Mouse (Mus musculus) heart, postnatal 0 days (tissue): Measurements from ENCODE around the gene Eif2ak4. TPM values are rescaled to one million over a fixed set of nuclear protein-coding genes. Genes with fewer than 3 reads are reported as not detected.

Source experiments
- ATAC-seq: fragments of 200-750 bp; cut with Nextera tagmentation; 2 replicates; pipeline ENCODE4 v1.8.0; 2017; ENCODE audit warnings: low read depth, moderate number of reproducible peaks, moderate library complexity; ENCODE audit not compliant: insufficient read depth
- DNase-seq: peaks from one replicate; pipeline ENCODE4 v3.0.0-alpha.2; 2016; ENCODE audit warnings: low spot score
- H3K27ac ChIP-seq: fragments of 300-500 bp; sonication (generic); 2 replicates; pipeline ENCODE4 v1.5.1; 2014; ENCODE audit warnings: low read depth, mild to moderate bottlenecking
- H3K27me3 ChIP-seq: fragments of 300-500 bp; sonication (generic); 2 replicates; pipeline ENCODE4 v1.6.1; 2014; ENCODE audit warnings: low read length, mixed read lengths; ENCODE audit not compliant: control insufficient read depth, insufficient read depth
- H3K36me3 ChIP-seq: fragments of 300-500 bp; sonication (generic); replicated peaks from 2 replicates; pipeline ENCODE4 v1.6.1; 2014; ENCODE audit warnings: low read length, mixed read lengths; ENCODE audit not compliant: control insufficient read depth, insufficient read depth
- H3K4me1 ChIP-seq: fragments of 300-500 bp; sonication (generic); 2 replicates; pipeline ENCODE4 v1.6.1; 2014; ENCODE audit warnings: antibody characterized with exemption; ENCODE audit not compliant: control insufficient read depth, insufficient read depth
- H3K4me2 ChIP-seq: fragments of 300-500 bp; sonication (generic); 2 replicates; pipeline ENCODE4 v1.6.1; 2014; ENCODE audit warnings: low read depth, mild to moderate bottlenecking, low read length, moderate library complexity
- H3K4me3 ChIP-seq: fragments of 300-500 bp; sonication (generic); 2 replicates; pipeline ENCODE4 v1.5.1; 2014; ENCODE audit warnings: low read depth, low read length
- H3K9ac ChIP-seq: fragments of 300-500 bp; sonication (generic); replicated peaks from 2 replicates; pipeline ENCODE4 v1.6.1; 2014; ENCODE audit warnings: low read depth, low read length, mixed read lengths
- H3K9me3 ChIP-seq: fragments of 300-500 bp; sonication (generic); replicated peaks from 2 replicates; pipeline ENCODE4 v1.6.1; 2016; ENCODE audit warnings: low read length; ENCODE audit not compliant: control insufficient read depth
- CTCF ChIP-seq: IDR thresholded peaks from 2 replicates; pipeline ENCODE4 v1.5.1; 2016; ENCODE audit warnings: antibody characterized with exemption, control low read depth, low read depth
- EP300 ChIP-seq: IDR thresholded peaks from 2 replicates; pipeline ENCODE4 v1.6.1; 2016; ENCODE audit warnings: antibody characterized with exemption, low read depth
- WGBS: fragments of 180-500 bp; shearing (Covaris S2); extraction: QIAGEN DNeasy Blood & Tissue Kit; methylation state at CpG from one replicate; pipeline ENCODE4 v1.1.7; 2014; 5-methylcytosine and 5-hydroxymethylcytosine counted together
- polyA plus RNA-seq: library from polyadenylated mRNA; unstranded; fragments of >200 nt; fragmentation: Nextera tagmentation; extraction: Ambion mirVana; gene quantifications from 2 replicates; pipeline ENCODE4 v1.2.1, GENCODE M21; 2015
- total RNA-seq: library from RNA; depleted of rRNA; stranded (reverse); fragments of >200 nt; gene quantifications from 2 replicates; pipeline ENCODE4 v1.2.3, GENCODE M21; 2014; ENCODE audit warnings: low replicate concordance

Gene Eif2ak4
- total and polyA plus RNA-seq, 2 experiments from 2014 or later = 3.0 to 12.1 TPM

DNA sequence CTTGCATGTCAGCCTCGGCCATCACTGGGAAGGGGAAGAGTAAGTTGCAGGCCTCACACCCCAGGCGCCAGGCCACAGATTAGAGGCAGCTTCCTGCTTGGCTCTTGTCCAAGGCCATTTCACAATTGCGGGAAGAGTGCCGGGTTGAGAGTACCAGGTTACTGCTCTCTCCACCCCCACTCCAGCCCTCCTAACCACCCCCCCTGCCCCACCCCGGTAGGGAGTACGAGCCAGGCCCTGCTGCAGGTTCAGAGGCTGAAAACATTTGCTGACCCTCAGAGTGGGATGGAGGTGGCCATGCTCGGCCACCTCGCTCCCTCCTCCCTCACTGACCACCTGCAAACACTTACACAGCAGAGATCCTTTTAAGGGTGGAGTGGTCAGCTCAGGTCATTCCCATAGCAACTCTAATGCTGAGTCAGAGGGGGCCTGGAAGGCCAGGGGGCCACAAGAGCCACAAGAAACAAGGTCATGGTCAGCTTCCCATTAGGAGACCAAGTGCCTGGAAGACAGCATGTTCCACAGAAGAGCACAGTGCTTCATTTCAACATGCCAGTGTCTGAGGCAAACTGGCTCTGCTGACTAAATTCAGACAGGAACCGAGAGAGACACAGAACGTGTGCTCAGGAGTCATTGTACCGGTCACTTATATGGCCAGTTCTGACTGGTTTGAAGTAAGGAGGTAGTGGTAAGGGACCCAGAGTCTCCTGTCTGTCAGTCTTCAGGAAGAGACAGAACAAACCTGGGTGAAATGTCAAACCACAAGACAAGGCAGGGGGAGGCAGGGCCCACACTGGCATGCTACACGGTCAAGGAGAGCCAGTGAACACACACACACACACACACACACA lies 102.0 kb downstream of the Eif2ak4 start:
- H3K27ac ChIP-seq = peak overlapping the region; percentile 39; the same call in 1 of the 2 replicates
- no peaks in the 10 kb centered on the region for H3K36me3 ChIP-seq
- no peaks in the 10 kb centered on the region for H3K9me3 ChIP-seq
- no peak overlapping the region for H3K4me3 ChIP-seq
- TF ChIP-seq EP300 (no peak), CTCF (no peak)
- DNase-seq (peak; percentile 74), ATAC-seq (peak; percentile 57)
- 24% methylated on average over 12 of the region's 12 CpGs for WGBS
- peak overlapping the region; percentile 20; the same call in 1 of the 2 replicates for H3K9ac ChIP-seq
- H3K4me1 ChIP-seq = peaks cover 14% of the 10 kb centered on the region; the same call in 1 of the 2 replicates
- H3K27me3 ChIP-seq = no peaks in the 10 kb centered on the region
- no peak overlapping the region for H3K4me2 ChIP-seq

DNA sequence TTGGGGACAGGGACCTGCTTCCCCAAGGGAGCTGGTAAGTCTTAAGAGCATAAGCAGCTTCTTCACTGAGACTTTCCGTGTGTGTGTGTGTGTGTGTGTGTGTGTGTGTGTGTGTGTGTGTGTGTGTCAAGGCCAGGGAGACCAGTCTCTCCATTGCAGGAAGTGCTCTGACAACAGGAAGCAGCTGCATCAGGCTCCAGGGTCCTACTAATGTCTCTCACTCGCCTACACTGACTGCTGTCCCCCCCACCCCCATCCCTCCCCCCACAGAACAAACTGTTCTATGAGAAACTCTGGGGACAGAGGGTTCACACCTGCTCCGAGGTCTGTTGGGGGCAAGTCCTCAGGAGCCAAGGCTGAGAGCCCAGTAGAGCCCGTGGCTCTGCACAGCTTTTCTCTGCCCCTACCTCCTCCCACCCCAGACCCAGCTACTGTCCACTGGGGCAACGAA lies 102.9 kb downstream of the Eif2ak4 start:
- H3K4me2 ChIP-seq = no peak overlapping the region
- TF ChIP-seq EP300 (no peak), CTCF (no peak)
- no peaks in the 10 kb centered on the region for H3K9me3 ChIP-seq
- ATAC-seq (peak; percentile 52; the same call in 1 of the 2 replicates), DNase-seq (no peak)
- WGBS = 56% methylated on average over 5 of the region's 5 CpGs
- H3K9ac ChIP-seq = no peak overlapping the region
- peak overlapping the region; percentile 39; the same call in 1 of the 2 replicates for H3K27ac ChIP-seq
- no peaks in the 10 kb centered on the region for H3K36me3 ChIP-seq
- peaks cover 14% of the 10 kb centered on the region; the same call in 1 of the 2 replicates for H3K4me1 ChIP-seq
- H3K27me3 ChIP-seq = no peaks in the 10 kb centered on the region
- no peak overlapping the region for H3K4me3 ChIP-seq

DNA sequence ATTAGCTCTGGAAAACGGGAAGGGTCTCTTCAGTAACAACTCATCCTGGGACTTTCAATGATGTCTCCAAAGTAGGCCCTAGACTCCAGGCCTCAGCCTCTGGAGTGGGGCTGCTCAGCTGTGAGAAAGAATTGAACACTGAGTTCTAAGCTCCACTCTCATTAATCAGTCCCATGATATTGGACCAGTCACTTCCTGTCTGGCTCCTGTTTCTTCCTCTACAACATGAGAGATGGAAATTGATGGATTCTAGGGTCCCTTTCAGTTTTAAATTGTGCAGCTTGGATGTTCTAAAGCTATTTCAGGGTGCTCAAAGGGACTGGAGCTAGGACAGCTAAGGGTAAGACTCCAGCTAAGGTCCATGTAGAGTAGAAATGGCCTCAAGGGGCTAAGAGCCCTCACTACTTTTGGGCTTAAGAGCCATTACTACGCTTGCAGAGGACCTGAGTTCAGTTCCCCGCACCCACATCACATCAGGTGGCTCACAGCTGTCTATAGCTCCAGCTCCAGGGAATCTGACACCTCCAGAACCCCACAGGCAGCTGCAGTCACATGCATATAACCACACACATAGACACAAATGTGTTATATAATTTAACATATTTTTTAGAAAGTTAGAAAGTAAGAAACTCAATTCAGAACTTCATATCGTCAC lies 103.5 kb downstream of the Eif2ak4 start:
- no peak for DNase-seq
- peaks cover 14% of the 10 kb centered on the region; the same call in 1 of the 2 replicates for H3K4me1 ChIP-seq
- 78% methylated on average over 4 of the region's 4 CpGs for WGBS
- no peaks in the 10 kb centered on the region for H3K27me3 ChIP-seq
- H3K27ac ChIP-seq = peak overlapping the region; percentile 36; the same call in 1 of the 2 replicates
- no peaks in the 10 kb centered on the region for H3K36me3 ChIP-seq
- TF ChIP-seq EP300 = no peak
- TF ChIP-seq CTCF = no peak
- no peak overlapping the region for H3K4me2 ChIP-seq
- no peaks in the 10 kb centered on the region for H3K9me3 ChIP-seq
- H3K4me3 ChIP-seq = no peak overlapping the region
- ATAC-seq = no peak
- H3K9ac ChIP-seq = no peak overlapping the region

DNA sequence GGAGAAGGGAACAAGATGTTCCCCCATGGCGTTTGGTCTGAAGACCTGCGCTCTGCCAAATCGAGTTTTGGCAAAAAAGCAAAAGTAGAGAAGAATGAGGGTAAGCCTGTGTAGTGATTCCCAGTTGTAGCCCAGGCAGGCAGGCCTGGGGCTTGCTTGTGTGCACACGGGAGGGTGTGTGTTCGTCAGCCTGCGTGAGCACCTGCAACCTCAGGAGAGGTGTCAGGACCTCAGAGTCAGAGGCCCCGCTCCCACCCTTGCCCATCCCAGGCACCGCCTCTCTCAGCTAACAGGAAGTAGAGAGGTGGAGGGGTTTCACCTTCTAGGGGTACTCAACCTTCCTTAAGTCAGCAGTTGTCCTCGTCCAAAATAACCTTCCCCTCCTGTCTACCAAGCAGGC lies 106.6 kb downstream of the Eif2ak4 start:
- DNase-seq = no peak
- Histone ChIP-seq H3K36me3 (no peaks in the 10 kb centered on the region), H3K9ac (no peak overlapping the region), H3K9me3 (no peaks in the 10 kb centered on the region), H3K4me3 (no peak overlapping the region), H3K4me2 (no peak overlapping the region), H3K4me1 (peaks cover 11% of the 10 kb centered on the region; the same call in 1 of the 2 replicates), H3K27me3 (no peaks in the 10 kb centered on the region), H3K27ac (peak overlapping the region; percentile 36; the same call in 1 of the 2 replicates)
- WGBS = 82% methylated on average over 9 of the region's 9 CpGs
- no peak for TF ChIP-seq EP300
- no peak for TF ChIP-seq CTCF
- no peak for ATAC-seq

DNA sequence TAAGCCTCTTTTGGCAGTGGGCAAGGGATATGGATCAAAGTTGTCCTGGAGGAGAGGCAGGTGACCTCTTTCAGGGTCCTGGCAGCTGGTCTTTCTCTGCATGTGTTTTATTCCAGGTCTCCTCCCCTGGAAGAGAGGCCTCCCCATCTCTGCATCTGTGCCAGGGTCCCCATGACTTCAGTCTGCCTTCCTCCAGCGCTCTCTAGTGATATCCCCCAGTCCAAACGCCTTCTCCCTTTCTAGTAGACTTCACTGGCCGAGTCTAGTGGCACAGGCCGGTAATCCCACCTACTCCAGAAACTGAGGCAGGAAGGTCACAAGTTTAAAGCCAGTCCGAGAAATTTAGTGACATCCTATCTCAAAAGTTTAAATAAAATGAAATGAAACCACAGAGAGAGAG lies 109.5 kb downstream of the Eif2ak4 start:
- H3K27ac ChIP-seq = no peak overlapping the region
- ATAC-seq (no peak), DNase-seq (no peak)
- no peaks in the 10 kb centered on the region for H3K36me3 ChIP-seq
- no peaks in the 10 kb centered on the region for H3K4me1 ChIP-seq
- 75% methylated on average over 5 of the region's 5 CpGs for WGBS
- no peaks in the 10 kb centered on the region for H3K9me3 ChIP-seq
- H3K27me3 ChIP-seq = no peaks in the 10 kb centered on the region
- H3K4me2 ChIP-seq = no peak overlapping the region
- no peak overlapping the region for H3K4me3 ChIP-seq
- no peak for TF ChIP-seq EP300
- no peak for TF ChIP-seq CTCF
- H3K9ac ChIP-seq = no peak overlapping the region
